In genomic region chr5:142896192-142896591, GRCm38 (mm10) we compare ENCODE assay signal across 10 mouse cellular contexts. TPM values are rescaled to one million over a fixed set of nuclear protein-coding genes. Genes with fewer than 3 reads are reported as not detected.
DNase-seq lines count a peak whose midpoint lies in the region; ATAC-seq lines count a peak whose summit lies in the region.
"Had no signal": no experiment of that assay in that cellular context is flagged by ENCODE, and none has a peak within 500 bp of the region (broad histone marks: within the 10 kb centered on the region; RNA-seq: fewer than 3 reads in every experiment).

No protein-coding gene starts in this region.

- H3K9ac ChIP-seq in forebrain, embryonic 12.5 days, result no peak overlapping the region
- H3K9ac ChIP-seq in forebrain, embryonic 11.5 days (ENCODE audit: low read length), result no peak overlapping the region
- no peak overlapping the region for H3K9ac ChIP-seq in lung, embryonic 16.5 days (ENCODE audit: low read length)
- H3K9ac ChIP-seq in hindbrain, embryonic 14.5 days, result no peak overlapping the region
- H3K9ac ChIP-seq in neural tube, embryonic 14.5 days (replicated peaks; ENCODE audit: low read depth, low read length), result no peak overlapping the region

- peaks cover 26% of the 10 kb centered on the region for H3K4me1 ChIP-seq in forebrain, embryonic 12.5 days
- 0 out of 2 replicates have a peak, but pooled peaks cover 5% of the 10 kb centered on the region for H3K4me1 ChIP-seq in forebrain, embryonic 11.5 days (replicated peaks; ENCODE audit: control insufficient read depth, insufficient read depth, low read length)
- H3K4me1 ChIP-seq in lung, embryonic 16.5 days (replicated peaks; ENCODE audit: control insufficient read depth, insufficient read depth, low read length), result peaks cover 11% of the 10 kb centered on the region
- H3K4me1 ChIP-seq in hindbrain, embryonic 14.5 days (replicated peaks; ENCODE audit: control insufficient read depth, insufficient read depth, low read length), result peaks cover 20% of the 10 kb centered on the region
- peaks cover 21% of the 10 kb centered on the region for H3K4me1 ChIP-seq in neural tube, embryonic 14.5 days (ENCODE audit: control insufficient read depth, insufficient read depth, low read length)

- WGBS in forebrain, embryonic 12.5 days, result 90% methylated on average over 10 of the region's 10 CpGs
- WGBS in forebrain, embryonic 11.5 days, result 87% methylated on average over 10 of the region's 10 CpGs
- 60% methylated on average over 10 of the region's 10 CpGs for WGBS in lung, embryonic 16.5 days
- WGBS in hindbrain, embryonic 14.5 days, result 85% methylated on average over 10 of the region's 10 CpGs
- 85% methylated on average over 10 of the region's 10 CpGs for WGBS in neural tube, embryonic 14.5 days

- ATAC-seq in forebrain, embryonic 12.5 days (ENCODE audit: low FRiP score), result no peak
- ATAC-seq in forebrain, embryonic 11.5 days (replicated peaks; ENCODE audit: low FRiP score), result no peak
- no peak for ATAC-seq in lung, embryonic 16.5 days (ENCODE audit: low read depth)
- ATAC-seq in hindbrain, embryonic 14.5 days (ENCODE audit: low FRiP score), result no peak
- ATAC-seq in neural tube, embryonic 14.5 days (ENCODE audit: low read depth), result no peak

- peak overlapping the region; percentile 93; the same call in 1 of the 2 replicates for H3K4me2 ChIP-seq in forebrain, embryonic 12.5 days
- H3K4me2 ChIP-seq in forebrain, embryonic 11.5 days (ENCODE audit: low read depth, low read length, severe bottlenecking), result no peak overlapping the region
- H3K4me2 ChIP-seq in lung, embryonic 16.5 days (ENCODE audit: low read depth, low read length), result peak overlapping the region; percentile 68
- H3K4me2 ChIP-seq in hindbrain, embryonic 14.5 days (replicated peaks), result peak overlapping the region; percentile 70; the same call in 1 of the 2 replicates
- H3K4me2 ChIP-seq in neural tube, embryonic 14.5 days (ENCODE audit: low read depth, low read length), result peak overlapping the region; percentile 87; the same call in 1 of the 2 replicates

- H3K27ac ChIP-seq in forebrain, embryonic 12.5 days, result no peak overlapping the region
- no peak overlapping the region for H3K27ac ChIP-seq in forebrain, embryonic 11.5 days (ENCODE audit: low read depth, low read length)
- H3K27ac ChIP-seq in lung, embryonic 16.5 days (ENCODE audit: low read length), result 0 out of 2 replicates have a peak overlapping the region, but pooled peaks have one; percentile 7
- no peak overlapping the region for H3K27ac ChIP-seq in hindbrain, embryonic 14.5 days
- no peak overlapping the region for H3K27ac ChIP-seq in neural tube, embryonic 14.5 days (ENCODE audit: low read depth, low read length)

- no peaks in the 10 kb centered on the region for H3K27me3 ChIP-seq in forebrain, embryonic 12.5 days
- H3K27me3 ChIP-seq in forebrain, embryonic 11.5 days (ENCODE audit: control insufficient read depth, insufficient read depth, low read length), result no peaks in the 10 kb centered on the region
- H3K27me3 ChIP-seq in lung, embryonic 16.5 days (ENCODE audit: control insufficient read depth, insufficient read depth, low read depth, low read length), result no peaks in the 10 kb centered on the region
- no peaks in the 10 kb centered on the region for H3K27me3 ChIP-seq in hindbrain, embryonic 14.5 days (ENCODE audit: control insufficient read depth, insufficient read depth, low read length)
- no peaks in the 10 kb centered on the region for H3K27me3 ChIP-seq in neural tube, embryonic 14.5 days (ENCODE audit: control insufficient read depth, insufficient read depth, low read length)

- no peak overlapping the region; the same call in 1 of the 2 replicates for H3K4me3 ChIP-seq in forebrain, embryonic 12.5 days (replicated peaks)
- no peak overlapping the region for H3K4me3 ChIP-seq in forebrain, embryonic 11.5 days (ENCODE audit: low read depth, low read length)
- H3K4me3 ChIP-seq in lung, embryonic 16.5 days (ENCODE audit: low read length), result no peak overlapping the region
- H3K4me3 ChIP-seq in hindbrain, embryonic 14.5 days (replicated peaks; ENCODE audit: low read length), result no peak overlapping the region
- H3K4me3 ChIP-seq in neural tube, embryonic 14.5 days (ENCODE audit: low read depth, low read length), result no peak overlapping the region; the same call in 1 of the 2 replicates

- no peak for DNase-seq in forebrain, embryonic 11.5 days (ENCODE audit: low spot score)
- DNase-seq in lung, postnatal 14 days, result no peak
- DNase-seq in hindbrain, embryonic 14.5 days (ENCODE audit: low spot score), result no peak
- no peak for DNase-seq in adrenal gland, postnatal 4 days (ENCODE audit: low spot score in 2 of 2)
- DNase-seq in layer of hippocampus, postnatal 25 days (ENCODE audit: extremely low spot score in 1 of 2, low spot score in 1 of 2), result no peak
- DNase-seq: cerebellum, adult 9-10 months; kidney, adult 8-10 months had no signal

- no peaks in the 10 kb centered on the region for H3K9me3 ChIP-seq in forebrain, embryonic 12.5 days
- no peaks in the 10 kb centered on the region for H3K9me3 ChIP-seq in forebrain, embryonic 11.5 days (ENCODE audit: control insufficient read depth, low read length)
- no peaks in the 10 kb centered on the region for H3K9me3 ChIP-seq in lung, embryonic 16.5 days (ENCODE audit: control insufficient read depth, low read length)
- no peaks in the 10 kb centered on the region for H3K9me3 ChIP-seq in hindbrain, embryonic 14.5 days (ENCODE audit: control insufficient read depth, low read length)
- no peaks in the 10 kb centered on the region for H3K9me3 ChIP-seq in neural tube, embryonic 14.5 days (ENCODE audit: control insufficient read depth, low read length)

- H3K36me3 ChIP-seq in forebrain, embryonic 12.5 days (replicated peaks), result peaks cover 25% of the 10 kb centered on the region
- 0 out of 2 replicates have a peak, but pooled peaks cover 5% of the 10 kb centered on the region for H3K36me3 ChIP-seq in forebrain, embryonic 11.5 days (ENCODE audit: control insufficient read depth, insufficient read depth, low read length)
- peaks cover 15% of the 10 kb centered on the region for H3K36me3 ChIP-seq in lung, embryonic 16.5 days (ENCODE audit: control insufficient read depth, insufficient read depth, low read length)
- peaks cover 31% of the 10 kb centered on the region for H3K36me3 ChIP-seq in hindbrain, embryonic 14.5 days (replicated peaks; ENCODE audit: control insufficient read depth, insufficient read depth)
- peaks cover 16% of the 10 kb centered on the region for H3K36me3 ChIP-seq in neural tube, embryonic 14.5 days (ENCODE audit: control insufficient read depth, insufficient read depth, low read length)

RNA-seq across cellular contexts. Expression of gene Fbxl18, which starts 1.0 kb away (rescaled TPM):
- polyA plus RNA-seq in forebrain, embryonic 12.5 days (2016; fragmentation: Nextera tagmentation; extraction: Ambion mirVana), result 24.0 and 24.6 TPM in 2 replicates
- 15.4 and 16.0 TPM in 2 replicates for polyA plus RNA-seq in forebrain, embryonic 11.5 days (2014; fragmentation: Nextera tagmentation; extraction: Ambion mirVana)
- polyA plus RNA-seq in lung, embryonic 16.5 days (2015; fragmentation: Nextera tagmentation; extraction: Ambion mirVana), result 9.5 and 10.3 TPM in 2 replicates
- 26.1 TPM in 2 replicates for polyA plus RNA-seq in hindbrain, embryonic 14.5 days (2014; fragmentation: Nextera tagmentation; extraction: Ambion mirVana)
- polyA plus RNA-seq in neural tube, embryonic 14.5 days (2014; fragmentation: Nextera tagmentation; extraction: Ambion mirVana), result 22.5 and 24.1 TPM in 2 replicates
- total RNA-seq in adrenal gland, postnatal 4 days (2021), result 10 to 100 TPM; 18.3 to 20.9 TPM
- 10 to 100 TPM; 37.4 to 40.0 TPM for total RNA-seq in layer of hippocampus, postnatal 25 days (2021)

RNA-seq across cellular contexts. Expression of gene Actb, which starts 10.4 kb away (rescaled TPM):
- polyA plus RNA-seq in forebrain, embryonic 12.5 days (2016; fragmentation: Nextera tagmentation; extraction: Ambion mirVana), result 12,389 and 14,301 TPM in 2 replicates
- polyA plus RNA-seq in forebrain, embryonic 11.5 days (2014; fragmentation: Nextera tagmentation; extraction: Ambion mirVana), result 13,526 and 13,808 TPM in 2 replicates
- 16,153 and 18,603 TPM in 2 replicates for polyA plus RNA-seq in lung, embryonic 16.5 days (2015; fragmentation: Nextera tagmentation; extraction: Ambion mirVana)
- 13,534 and 14,549 TPM in 2 replicates for polyA plus RNA-seq in hindbrain, embryonic 14.5 days (2014; fragmentation: Nextera tagmentation; extraction: Ambion mirVana)
- polyA plus RNA-seq in neural tube, embryonic 14.5 days (2014; fragmentation: Nextera tagmentation; extraction: Ambion mirVana), result 12,012 and 12,961 TPM in 2 replicates
- total RNA-seq in adrenal gland, postnatal 4 days (2021), result 1,000 to 10,000 TPM; 3,089 to 3,273 TPM
- 1,000 to 10,000 TPM; 3,553 to 3,743 TPM for total RNA-seq in layer of hippocampus, postnatal 25 days (2021)
